Mouse (Mus musculus): Measurements from ENCODE around the gene Pik3ip1. TPM values are rescaled to one million over a fixed set of nuclear protein-coding genes. Genes with fewer than 3 reads are reported as not detected.

Gene Pik3ip1
- polyA plus RNA-seq, 1 experiment from 2014 or later = 9.9 TPM

GRCm38 (mm10) chr11:3370928-3371598 is 40.9 kb downstream of the Pik3ip1 start:
- Histone ChIP-seq H3K36me3 (ENCODE audit: control insufficient read depth, insufficient read depth, low read length) (no peaks in the 10 kb centered on the region), H3K4me2 (ENCODE audit: low read length) (peak overlapping the region; percentile 82), H3K4me3 (ENCODE audit: low read depth, low read length) (peak overlapping the region; percentile 39), H3K9me3 (ENCODE audit: control insufficient read depth, low read length) (no peaks in the 10 kb centered on the region), H3K27me3 (replicated peaks; ENCODE audit: control insufficient read depth, insufficient read depth, low read length) (no peaks in the 10 kb centered on the region), H3K9ac (ENCODE audit: low read length) (peak overlapping the region; percentile 53), H3K27ac (ENCODE audit: low read depth) (peak overlapping the region; percentile 36; the same call in 1 of the 2 replicates), H3K4me1 (replicated peaks; ENCODE audit: control insufficient read depth, insufficient read depth, low read length) (peaks cover 41% of the 10 kb centered on the region)
- peak; percentile 89 for DNase-seq (ENCODE audit: low spot score)
- 3% methylated on average over 27 of the region's 27 CpGs for WGBS
- ATAC-seq (replicated peaks; ENCODE audit: low FRiP score, low TSS enrichment, low read depth) = peak; percentile 89

GRCm38 (mm10) chr11:3371599-3372295 is 41.5 kb downstream of the Pik3ip1 start:
- Histone ChIP-seq H3K4me2 (ENCODE audit: low read length) (peak overlapping the region; percentile 82), H3K9ac (ENCODE audit: low read length) (peak overlapping the region; percentile 53; the same call in 1 of the 2 replicates), H3K36me3 (ENCODE audit: control insufficient read depth, insufficient read depth, low read length) (no peaks in the 10 kb centered on the region), H3K27ac (ENCODE audit: low read depth) (peak overlapping the region; percentile 36; the same call in 1 of the 2 replicates), H3K9me3 (ENCODE audit: control insufficient read depth, low read length) (no peaks in the 10 kb centered on the region), H3K27me3 (replicated peaks; ENCODE audit: control insufficient read depth, insufficient read depth, low read length) (no peaks in the 10 kb centered on the region), H3K4me1 (replicated peaks; ENCODE audit: control insufficient read depth, insufficient read depth, low read length) (peaks cover 41% of the 10 kb centered on the region), H3K4me3 (ENCODE audit: low read depth, low read length) (peak overlapping the region; percentile 39)
- no peak for DNase-seq (ENCODE audit: low spot score)
- ATAC-seq (replicated peaks; ENCODE audit: low FRiP score, low TSS enrichment, low read depth) = no peak; the same call in 1 of the 2 replicates
- WGBS = 27% methylated on average over 7 of the region's 7 CpGs

- Histone ChIP-seq H3K4me3 (ENCODE audit: low read depth, low read length) (no peak overlapping the region), H3K9me3 (ENCODE audit: control insufficient read depth, low read length) (no peaks in the 10 kb centered on the region), H3K27ac (ENCODE audit: low read depth) (peak overlapping the region; percentile 64), H3K4me1 (replicated peaks; ENCODE audit: control insufficient read depth, insufficient read depth, low read length) (peaks cover 41% of the 10 kb centered on the region), H3K9ac (ENCODE audit: low read length) (no peak overlapping the region), H3K4me2 (ENCODE audit: low read length) (peak overlapping the region; percentile 18; the same call in 1 of the 2 replicates), H3K27me3 (replicated peaks; ENCODE audit: control insufficient read depth, insufficient read depth, low read length) (no peaks in the 10 kb centered on the region), H3K36me3 (ENCODE audit: control insufficient read depth, insufficient read depth, low read length) (0 out of 2 replicates have a peak, but pooled peaks cover 4% of the 10 kb centered on the region)
- peak; percentile 64 for DNase-seq (ENCODE audit: low spot score)
- WGBS = 37% methylated on average over 7 of the region's 7 CpGs
- no peak for ATAC-seq (replicated peaks; ENCODE audit: low FRiP score, low TSS enrichment, low read depth)
These were observed 43.5 kb downstream of the Pik3ip1 start for GRCm38 (mm10) chr11:3373591-3374292.

GRCm38 (mm10) chr11:3374293-3374645 is 44.1 kb downstream of the Pik3ip1 start:
- DNase-seq (ENCODE audit: low spot score) (peak; percentile 58), ATAC-seq (replicated peaks; ENCODE audit: low FRiP score, low TSS enrichment, low read depth) (no peak)
- Histone ChIP-seq H3K4me2 (ENCODE audit: low read length) (peak overlapping the region; percentile 31; the same call in 1 of the 2 replicates), H3K9ac (ENCODE audit: low read length) (no peak overlapping the region), H3K36me3 (ENCODE audit: control insufficient read depth, insufficient read depth, low read length) (0 out of 2 replicates have a peak, but pooled peaks cover 4% of the 10 kb centered on the region), H3K4me3 (ENCODE audit: low read depth, low read length) (no peak overlapping the region), H3K4me1 (replicated peaks; ENCODE audit: control insufficient read depth, insufficient read depth, low read length) (peaks cover 37% of the 10 kb centered on the region), H3K27me3 (replicated peaks; ENCODE audit: control insufficient read depth, insufficient read depth, low read length) (no peaks in the 10 kb centered on the region), H3K9me3 (ENCODE audit: control insufficient read depth, low read length) (no peaks in the 10 kb centered on the region), H3K27ac (ENCODE audit: low read depth) (peak overlapping the region; percentile 64)
- 24% methylated on average over 7 of the region's 7 CpGs for WGBS

GRCm38 (mm10) chr11:3374741-3375140 is 44.5 kb downstream of the Pik3ip1 start:
- peaks cover 33% of the 10 kb centered on the region for H3K4me1 ChIP-seq (replicated peaks; ENCODE audit: control insufficient read depth, insufficient read depth, low read length)
- WGBS = 53% methylated on average over 12 of the region's 12 CpGs
- H3K9ac ChIP-seq (ENCODE audit: low read length) = no peak overlapping the region
- H3K27ac ChIP-seq (ENCODE audit: low read depth) = peak overlapping the region; percentile 64
- DNase-seq (ENCODE audit: low spot score) (no peak), ATAC-seq (replicated peaks; ENCODE audit: low FRiP score, low TSS enrichment, low read depth) (no peak)
- H3K4me2 ChIP-seq (ENCODE audit: low read length) = peak overlapping the region; percentile 31; the same call in 1 of the 2 replicates
- H3K27me3 ChIP-seq (replicated peaks; ENCODE audit: control insufficient read depth, insufficient read depth, low read length) = no peaks in the 10 kb centered on the region
- no peaks in the 10 kb centered on the region for H3K9me3 ChIP-seq (ENCODE audit: control insufficient read depth, low read length)
- 0 out of 2 replicates have a peak, but pooled peaks cover 4% of the 10 kb centered on the region for H3K36me3 ChIP-seq (ENCODE audit: control insufficient read depth, insufficient read depth, low read length)
- H3K4me3 ChIP-seq (ENCODE audit: low read depth, low read length) = no peak overlapping the region

- Histone ChIP-seq H3K36me3 (ENCODE audit: control insufficient read depth, insufficient read depth, low read length) (0 out of 2 replicates have a peak, but pooled peaks cover 12% of the 10 kb centered on the region), H3K4me1 (replicated peaks; ENCODE audit: control insufficient read depth, insufficient read depth, low read length) (peaks cover 7% of the 10 kb centered on the region), H3K4me2 (ENCODE audit: low read length) (no peak overlapping the region), H3K27ac (ENCODE audit: low read depth) (no peak overlapping the region), H3K9ac (ENCODE audit: low read length) (no peak overlapping the region), H3K9me3 (ENCODE audit: control insufficient read depth, low read length) (no peaks in the 10 kb centered on the region), H3K4me3 (ENCODE audit: low read depth, low read length) (no peak overlapping the region), H3K27me3 (replicated peaks; ENCODE audit: control insufficient read depth, insufficient read depth, low read length) (no peaks in the 10 kb centered on the region)
- DNase-seq (ENCODE audit: low spot score) (no peak), ATAC-seq (replicated peaks; ENCODE audit: low FRiP score, low TSS enrichment, low read depth) (peak; percentile 34; the same call in 1 of the 2 replicates)
- WGBS = 62% methylated on average over 4 of the region's 4 CpGs
These were observed 49.2 kb downstream of the Pik3ip1 start for GRCm38 (mm10) chr11:3379427-3379826.

GRCm38 (mm10) chr11:3381148-3381814 is 51.1 kb downstream of the Pik3ip1 start:
- WGBS = 81% methylated on average over 6 of the region's 6 CpGs
- H3K27me3 ChIP-seq (replicated peaks; ENCODE audit: control insufficient read depth, insufficient read depth, low read length) = no peaks in the 10 kb centered on the region
- H3K9me3 ChIP-seq (ENCODE audit: control insufficient read depth, low read length) = no peaks in the 10 kb centered on the region
- no peak overlapping the region for H3K9ac ChIP-seq (ENCODE audit: low read length)
- no peak overlapping the region for H3K27ac ChIP-seq (ENCODE audit: low read depth)
- DNase-seq (ENCODE audit: low spot score) (no peak), ATAC-seq (replicated peaks; ENCODE audit: low FRiP score, low TSS enrichment, low read depth) (no peak)
- H3K4me2 ChIP-seq (ENCODE audit: low read length) = no peak overlapping the region
- H3K4me1 ChIP-seq (replicated peaks; ENCODE audit: control insufficient read depth, insufficient read depth, low read length) = no peaks in the 10 kb centered on the region
- H3K36me3 ChIP-seq (ENCODE audit: control insufficient read depth, insufficient read depth, low read length) = 0 out of 2 replicates have a peak, but pooled peaks cover 15% of the 10 kb centered on the region
- H3K4me3 ChIP-seq (ENCODE audit: low read depth, low read length) = no peak overlapping the region

All from intestine, embryonic 14.5 days (tissue).